Mouse (Mus musculus): Measurements from ENCODE around the gene Gtf2ird2.

- TF ChIP-seq CTCF (IDR thresholded peaks at IDR 0.05; ENCODE audit: borderline replicate concordance, insufficient read depth, low read depth, low read length) = no peak
- no peak for TF ChIP-seq POLR2A (IDR thresholded peaks at IDR 0.05; ENCODE audit: borderline replicate concordance, insufficient read depth, low read length)
These were observed 49.4 kb downstream of the Gtf2ird2 start for GRCm38 (mm10) chr5:134233244-134233651.
